Mouse (Mus musculus): ENCODE results near the gene Smagp.

Smagp gene

GRCm38 (mm10) chr15:100665411-100666218 lies 28.9 kb upstream of the Smagp start:
- DNase-seq = no peak

DNA sequence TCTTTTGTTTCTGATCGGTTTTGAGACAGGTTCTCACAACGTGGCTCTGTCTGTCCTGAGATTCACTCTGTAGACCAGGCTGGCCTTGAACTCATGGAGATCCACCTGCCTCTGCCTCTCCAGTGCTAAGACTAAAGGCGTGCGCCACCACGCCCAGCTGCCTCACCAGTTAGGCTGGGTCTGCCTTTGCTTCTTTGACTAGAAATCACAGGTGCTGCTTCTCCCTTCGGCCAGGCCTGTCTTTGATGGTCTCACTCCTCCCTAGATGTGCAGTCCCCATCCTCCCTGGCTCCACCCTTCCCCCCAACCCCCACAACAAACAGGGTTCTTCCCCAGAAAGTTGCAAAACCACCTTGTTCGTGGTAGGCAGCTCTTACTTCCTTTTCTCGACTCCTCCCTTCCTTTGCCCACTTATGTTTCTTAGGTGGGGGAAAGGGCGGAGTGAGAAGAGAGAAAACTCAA lies 28.1 kb upstream of the Smagp start:
- no peak for DNase-seq

DNA sequence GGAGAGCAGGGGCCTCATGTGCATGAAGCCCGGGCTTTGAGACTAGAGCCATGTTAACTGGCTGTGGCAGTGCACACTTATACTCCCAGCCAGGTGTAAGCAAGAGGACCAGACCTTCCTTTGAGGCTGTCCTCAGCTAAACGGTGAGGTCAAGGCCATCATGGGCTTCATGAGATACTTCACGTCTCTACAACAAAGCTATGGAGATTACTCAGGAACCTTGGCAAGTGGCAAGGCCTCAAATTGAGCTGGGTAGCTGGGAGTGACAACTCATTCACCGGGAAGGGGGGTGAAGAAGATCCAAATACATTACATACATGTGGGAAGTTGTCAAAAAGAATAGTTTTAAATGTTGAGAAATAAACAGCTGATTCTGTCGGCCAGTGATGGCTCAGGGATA lies 24.1 kb upstream of the Smagp start:
- DNase-seq = no peak

GRCm38 (mm10) chr15:100660306-100660705 lies 23.6 kb upstream of the Smagp start:
- no peak for DNase-seq

DNA sequence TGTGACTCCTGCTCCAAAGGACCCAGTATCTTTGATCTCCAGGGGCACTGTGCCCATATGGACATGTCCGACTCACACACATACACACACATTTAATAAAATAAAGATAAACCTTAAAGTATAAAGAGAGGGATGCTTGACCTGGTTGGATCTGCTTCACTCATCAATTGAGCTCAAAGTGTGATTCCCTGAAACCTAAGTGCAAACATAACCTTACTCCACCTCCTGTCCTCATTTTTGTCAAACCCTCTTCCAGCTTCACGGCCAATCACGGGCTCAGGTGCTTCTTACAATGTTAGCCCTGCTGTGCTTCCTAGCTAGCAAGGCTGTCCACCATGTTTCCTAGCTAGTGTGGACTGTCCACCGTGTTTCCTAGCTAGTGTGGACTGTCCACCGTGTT lies 18.5 kb upstream of the Smagp start:
- no peak for DNase-seq

DNA sequence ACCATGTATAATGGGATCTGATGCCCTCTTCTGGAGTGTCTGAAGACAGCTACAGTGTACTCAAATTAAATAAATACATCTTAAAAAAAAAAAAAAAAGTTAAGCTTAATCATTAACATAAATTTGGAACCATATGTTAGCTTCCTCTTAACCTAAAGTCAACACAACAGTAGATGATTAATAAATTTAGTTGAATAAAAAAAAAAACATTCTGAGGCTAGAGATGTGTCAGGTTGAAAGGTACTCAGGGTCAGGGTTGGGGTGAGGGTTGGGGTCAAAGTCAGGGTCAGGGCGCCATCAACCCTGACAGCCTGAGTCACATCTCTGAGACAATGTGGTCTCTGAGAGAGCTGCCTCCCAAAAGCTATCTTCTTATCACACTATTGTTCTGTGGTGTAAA lies 17.5 kb upstream of the Smagp start:
- DNase-seq = no peak

DNA sequence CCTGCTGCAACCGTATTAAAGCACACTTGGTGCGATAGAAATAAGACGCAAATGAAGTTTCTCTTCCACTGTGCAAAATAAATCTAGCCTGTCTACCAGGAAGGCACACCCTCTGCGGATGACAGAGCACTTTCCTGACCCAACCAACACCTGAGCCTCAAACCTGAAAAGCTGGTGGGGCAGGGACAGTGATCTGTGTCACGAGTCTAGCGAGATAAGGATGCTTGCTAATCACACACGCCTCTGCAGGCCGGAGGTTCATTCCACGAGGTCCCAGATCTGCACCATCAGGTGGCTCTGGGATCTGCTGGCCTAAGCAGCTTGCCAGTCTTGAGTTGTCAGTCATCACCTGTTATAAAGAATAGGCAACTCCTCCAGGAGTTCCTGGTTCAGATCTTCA lies 14.9 kb upstream of the Smagp start:
- DNase-seq = no peak

DNA sequence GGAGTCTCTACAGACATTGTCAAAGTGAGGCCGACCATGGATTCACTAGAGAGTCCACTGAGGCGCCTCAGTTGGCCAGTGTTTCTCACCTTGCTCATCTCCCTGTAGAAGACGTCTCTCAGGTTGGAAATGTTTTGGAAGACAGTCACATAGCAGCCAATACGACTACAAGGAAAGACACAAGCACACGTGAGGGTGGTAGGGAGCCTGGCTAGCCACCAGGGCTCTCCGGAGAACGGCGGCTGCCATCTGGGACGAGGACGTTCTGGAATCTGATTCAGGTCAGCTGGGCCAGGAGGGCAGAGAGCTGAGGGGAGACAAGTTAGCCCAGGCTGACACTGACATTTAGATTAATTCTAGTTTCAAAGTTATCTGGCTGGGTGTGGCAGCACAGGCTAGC lies 13.4 kb upstream of the Smagp start:
- DNase-seq = no peak

DNA sequence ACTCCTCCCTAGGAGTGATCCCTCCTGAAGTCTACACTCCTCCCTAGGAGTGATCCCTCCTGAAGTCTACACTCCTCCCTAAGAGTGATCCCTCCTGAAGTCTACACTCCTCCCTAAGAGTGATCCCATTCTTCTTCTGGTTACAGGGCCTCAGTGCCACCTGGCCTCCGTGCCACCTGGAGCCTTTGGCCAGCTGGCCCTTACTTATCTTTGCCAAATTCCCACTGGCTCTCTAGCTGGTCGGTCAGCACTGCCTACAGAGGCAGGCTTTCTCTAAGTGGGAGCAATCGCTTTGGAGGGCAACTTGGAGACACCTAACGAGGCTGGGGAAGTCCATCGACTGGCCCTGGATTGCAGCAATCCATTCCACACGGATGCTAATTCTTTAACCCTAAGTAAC lies 9.4 kb upstream of the Smagp start:
- DNase-seq = no peak

GRCm38 (mm10) chr15:100642451-100642850 lies 5.7 kb upstream of the Smagp start:
- DNase-seq = no peak

GRCm38 (mm10) chr15:100641226-100641810 lies 4.6 kb upstream of the Smagp start:
- no peak for DNase-seq

DNA sequence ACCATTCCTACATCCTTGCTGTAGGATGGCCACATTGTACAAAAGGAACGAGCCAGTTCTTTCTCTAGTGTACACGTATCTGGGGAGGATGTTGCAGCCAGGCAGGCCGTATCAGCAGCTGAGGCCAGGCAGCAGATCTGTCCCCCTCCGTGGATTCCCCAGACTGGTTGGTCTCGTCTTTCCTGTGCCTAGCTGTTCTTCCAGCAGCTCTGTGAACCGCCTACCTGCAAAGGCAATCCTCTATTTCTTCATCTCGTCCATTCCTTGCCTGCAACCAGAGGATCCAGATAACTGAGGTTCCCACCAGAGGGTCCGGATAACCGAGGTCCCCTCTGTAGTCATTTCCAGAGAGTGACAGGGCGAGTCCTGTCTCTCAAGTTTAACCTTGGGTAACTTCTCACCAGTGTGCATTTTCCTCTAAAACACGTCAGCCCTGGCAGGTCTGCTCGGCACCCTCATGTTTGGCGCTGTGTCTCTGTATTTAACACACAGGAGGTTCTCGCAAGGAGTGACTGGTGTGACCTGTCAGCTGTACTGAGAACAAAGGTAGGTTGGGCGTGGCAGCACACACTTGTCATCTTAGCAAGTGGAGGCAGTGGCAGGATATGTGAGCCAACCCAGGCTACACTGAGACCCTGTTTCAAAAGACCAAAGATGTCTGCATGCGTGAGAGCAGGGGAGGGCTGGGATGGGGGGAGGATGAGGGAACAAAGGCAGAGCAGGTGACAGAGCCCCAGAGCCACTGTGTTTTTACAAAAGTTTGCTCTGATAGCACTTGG lies 3.4 kb upstream of the Smagp start:
- no peak for DNase-seq

GRCm38 (mm10) chr15:100637661-100638060 lies 921 bp upstream of the Smagp start:
- no peak for DNase-seq

DNA sequence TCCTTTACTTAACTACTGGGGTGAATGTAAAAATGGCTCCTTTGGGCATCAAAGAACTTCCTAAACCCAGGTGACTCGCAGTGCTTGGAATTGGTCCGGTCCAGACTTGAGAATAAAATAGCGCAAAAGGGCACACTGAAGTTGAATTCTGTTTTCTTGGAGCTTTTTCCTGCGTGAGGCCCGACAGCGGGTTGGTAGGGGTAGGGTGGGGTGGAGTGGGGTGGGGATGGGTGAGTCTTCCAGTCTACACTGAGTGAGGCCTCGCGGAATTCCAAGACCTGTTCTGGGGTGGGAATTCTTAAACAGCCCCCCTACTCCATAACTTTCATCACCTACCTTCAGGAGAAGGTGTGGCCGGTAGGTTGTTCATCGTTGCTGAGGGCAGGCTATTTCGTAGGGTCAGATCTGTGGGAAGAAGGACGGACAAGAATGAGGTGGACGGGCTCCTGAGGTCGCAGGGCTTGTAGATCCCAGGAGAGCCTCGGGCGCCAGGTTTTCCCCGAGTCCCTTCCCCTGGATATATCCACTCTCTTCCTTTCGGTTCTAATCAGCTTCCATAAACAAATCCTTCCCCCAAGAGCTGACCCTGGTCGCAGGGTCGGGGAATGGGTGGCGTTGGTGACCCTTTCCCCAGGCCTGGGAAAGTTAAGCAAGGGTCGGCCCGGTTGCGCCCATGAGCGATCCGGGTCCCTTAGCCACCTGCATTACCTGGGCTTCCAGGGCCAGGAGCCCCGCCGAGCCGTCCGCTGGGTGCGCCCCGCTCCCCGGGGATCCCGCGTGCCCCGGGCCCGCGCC lies 692 bp downstream of the Smagp start:
- no peak for DNase-seq

DNA sequence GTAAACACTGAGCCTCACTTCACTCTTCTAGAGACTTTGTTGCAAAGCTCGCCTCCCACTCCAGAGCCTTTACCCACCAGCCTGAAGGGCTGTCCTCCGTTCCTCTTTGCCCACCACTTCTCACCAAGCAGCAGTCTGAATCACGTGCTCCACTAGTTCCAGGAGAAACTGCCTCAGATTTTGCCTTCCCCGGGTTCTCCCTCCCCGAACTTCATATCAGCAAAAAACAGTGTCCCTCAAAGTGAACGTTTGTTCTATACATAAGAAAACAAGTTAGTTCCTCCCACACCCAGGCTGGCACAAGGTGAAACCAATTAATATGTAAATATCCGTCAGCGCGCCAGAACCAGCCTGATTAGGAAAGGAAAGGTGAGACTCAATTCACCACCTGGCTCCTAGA lies 1.5 kb downstream of the Smagp start:
- no peak for DNase-seq

GRCm38 (mm10) chr15:100633341-100633740 lies 3.4 kb downstream of the Smagp start:
- DNase-seq = no peak

DNA sequence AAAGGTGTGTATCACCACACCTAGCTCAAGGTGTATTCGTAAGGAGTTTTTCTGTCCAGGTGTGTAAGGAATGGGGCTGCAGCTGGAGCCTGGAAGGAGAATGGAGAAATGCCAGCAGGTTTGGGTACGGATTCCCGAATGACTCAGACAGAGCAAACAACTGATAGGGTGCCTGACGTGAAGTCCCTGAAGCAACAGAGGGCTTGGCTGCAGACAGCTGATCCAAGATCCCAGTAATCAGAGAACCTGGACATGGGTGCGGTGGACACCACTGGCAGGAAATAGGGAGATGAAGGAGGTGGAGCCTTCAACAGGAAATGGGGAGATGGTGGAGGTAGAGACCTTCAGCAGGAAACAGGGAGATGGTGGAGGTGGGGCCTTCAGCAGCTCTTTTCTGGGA lies 4.4 kb downstream of the Smagp start:
- no peak for DNase-seq

- DNase-seq = no peak
Observed at GRCm38 (mm10) chr15:100631454-100632170, 5.1 kb downstream of the Smagp start.

- DNase-seq = no peak
Observed at GRCm38 (mm10) chr15:100630126-100630525, 6.6 kb downstream of the Smagp start.

- DNase-seq = no peak
Observed at GRCm38 (mm10) chr15:100628797-100629196, 7.9 kb downstream of the Smagp start.

DNA sequence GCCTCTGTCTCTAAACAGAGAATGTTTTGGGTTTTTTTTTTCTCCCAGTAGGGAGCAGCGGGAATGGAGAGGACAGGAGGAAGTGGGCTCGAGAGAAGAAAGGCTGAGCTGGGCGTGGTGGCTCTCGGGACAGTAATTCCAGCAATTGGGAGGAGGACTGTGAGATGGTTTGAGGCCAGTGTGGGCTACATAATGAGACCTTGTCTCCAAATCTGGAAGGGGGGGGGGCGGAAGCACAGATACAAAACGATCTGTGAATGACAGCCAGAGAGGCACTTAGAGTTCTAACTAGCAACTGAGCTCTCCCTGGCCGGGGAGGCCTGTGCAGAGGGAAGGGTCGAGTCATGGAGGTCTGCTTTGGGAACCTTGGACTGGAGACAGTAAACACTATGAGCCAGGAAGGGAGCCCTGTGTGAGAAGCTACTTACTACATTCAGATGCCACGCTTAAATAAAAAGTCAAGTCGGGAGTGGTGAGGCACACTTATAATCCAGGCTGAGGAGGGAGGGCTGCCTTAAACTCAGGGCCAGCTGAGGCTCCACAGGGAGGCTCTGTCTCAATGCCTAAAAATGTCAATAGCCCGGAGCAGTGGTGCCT lies 8.9 kb downstream of the Smagp start:
- no peak for DNase-seq

- DNase-seq = no peak
Observed at GRCm38 (mm10) chr15:100627287-100627686, 9.5 kb downstream of the Smagp start.
